Mouse (Mus musculus): ENCODE results near the gene Ube2t. TPM values are rescaled to one million over a fixed set of nuclear protein-coding genes. Genes with fewer than 3 reads are reported as not detected.

Gene Ube2t
- 5.3 and 5.9 TPM in 2 replicates for total RNA-seq (2021)
- long read RNA-seq, experiment 1, transcript Ube2t-201 (7 exons, 1,116 nt) = major isoform, 9 of 12 reads
- long read RNA-seq, experiment 1, partial matches to known transcripts = 0 of 12 reads
- long read RNA-seq, experiment 1, other reads (novel, unspliced or antisense) = 3 of 12 reads
- long read RNA-seq, experiment 2, transcript Ube2t-201 (7 exons, 1,116 nt) = major isoform, 5 of 5 reads
- long read RNA-seq, experiment 2, partial matches to known transcripts = 0 of 5 reads
- long read RNA-seq, experiment 2, other reads (novel, unspliced or antisense) = 0 of 5 reads

- peak; percentile 97 for DNase-seq
Measured at GRCm38 (mm10) chr1:134962053-134962803, at the start of gene Ube2t. Gene Ube2t (plus strand): TSS chr1:134962565.

- peak; percentile 56 for DNase-seq
Measured at GRCm38 (mm10) chr1:134913535-134913934, 48.8 kb upstream of the Ube2t start.

- no peak for DNase-seq
Measured at GRCm38 (mm10) chr1:134915421-134915820, 46.9 kb upstream of the Ube2t start.

GRCm38 (mm10) chr1:134919010-134919409, 43.4 kb upstream of the Ube2t start:
- no peak for DNase-seq

GRCm38 (mm10) chr1:134932431-134932830, 29.9 kb upstream of the Ube2t start:
- no peak for DNase-seq

GRCm38 (mm10) chr1:134936335-134936734, 26.0 kb upstream of the Ube2t start:
- no peak for DNase-seq

GRCm38 (mm10) chr1:134938233-134938632, 24.1 kb upstream of the Ube2t start:
- DNase-seq = no peak

GRCm38 (mm10) chr1:134940863-134941262, 21.5 kb upstream of the Ube2t start:
- no peak for DNase-seq

GRCm38 (mm10) chr1:134942898-134943297, 19.5 kb upstream of the Ube2t start:
- no peak for DNase-seq

- no peak for DNase-seq
Measured at GRCm38 (mm10) chr1:134947590-134947989, 14.8 kb upstream of the Ube2t start.

GRCm38 (mm10) chr1:134949946-134950345, 12.4 kb upstream of the Ube2t start:
- DNase-seq = no peak

- peak; percentile 50 for DNase-seq
Measured at GRCm38 (mm10) chr1:134955050-134955636, 7.2 kb upstream of the Ube2t start.

- peak; percentile 97 for DNase-seq
Measured at GRCm38 (mm10) chr1:134955637-134956176, 6.7 kb upstream of the Ube2t start, which contains the start of gene Ppp1r12b. Gene Ppp1r12b (minus strand): TSS chr1:134955942.

- no peak for DNase-seq
Measured at GRCm38 (mm10) chr1:134960634-134961033, 1.7 kb upstream of the Ube2t start.

GRCm38 (mm10) chr1:134962821-134963220, 456 bp downstream of the Ube2t start:
- peak; percentile 34 for DNase-seq

GRCm38 (mm10) chr1:134965430-134965829, 3.1 kb downstream of the Ube2t start:
- no peak for DNase-seq

GRCm38 (mm10) chr1:134972920-134973319, 10.6 kb downstream of the Ube2t start:
- no peak for DNase-seq

- peak; percentile 84 for DNase-seq
Measured at GRCm38 (mm10) chr1:134987173-134987961, 25.0 kb downstream of the Ube2t start.

- no peak for DNase-seq
Measured at GRCm38 (mm10) chr1:134987962-134988341, 25.6 kb downstream of the Ube2t start.

- DNase-seq = peak; percentile 89
Measured at GRCm38 (mm10) chr1:134989372-134989771, 27.0 kb downstream of the Ube2t start.

- DNase-seq = no peak
Measured at GRCm38 (mm10) chr1:134992046-134992645, 29.8 kb downstream of the Ube2t start.

- no peak for DNase-seq
Measured at GRCm38 (mm10) chr1:134994739-134995138, 32.4 kb downstream of the Ube2t start.

Data from adrenal gland, postnatal 14 days (tissue).